Mouse (Mus musculus) neural tube, embryonic 15.5 days (tissue): ENCODE data around the gene 4930539E08Rik. TPM values are rescaled to one million over a fixed set of nuclear protein-coding genes. Genes with fewer than 3 reads are reported as not detected.

Experiments
- ATAC-seq: fragments of 200-750 bp; cut with Nextera tagmentation; 2 replicates; pipeline ENCODE4 v1.8.0; 2017; ENCODE audit warnings: mild to moderate bottlenecking, moderate TSS enrichment, moderate library complexity; ENCODE audit not compliant: low FRiP score
- H3K27ac ChIP-seq: fragments of 300-500 bp; sonication (generic); replicated peaks from 2 replicates; pipeline ENCODE4 v1.5.1; 2015; ENCODE audit warnings: mild to moderate bottlenecking, inconsistent platforms
- H3K27me3 ChIP-seq: fragments of 300-500 bp; sonication (generic); replicated peaks from 2 replicates; pipeline ENCODE4 v1.6.1; 2015; ENCODE audit warnings: inconsistent platforms
- H3K36me3 ChIP-seq: fragments of 300-500 bp; sonication (generic); 2 replicates; pipeline ENCODE4 v1.6.1; 2015; ENCODE audit warnings: inconsistent platforms
- H3K4me1 ChIP-seq: fragments of 300-500 bp; sonication (generic); 2 replicates; pipeline ENCODE4 v1.6.1; 2015; ENCODE audit warnings: inconsistent platforms
- H3K4me2 ChIP-seq: fragments of 300-500 bp; sonication (generic); 2 replicates; pipeline ENCODE4 v1.6.1; 2015; ENCODE audit warnings: inconsistent platforms, mild to moderate bottlenecking, moderate library complexity
- H3K4me3 ChIP-seq: fragments of 300-500 bp; sonication (generic); replicated peaks from 2 replicates; pipeline ENCODE4 v1.5.1; 2015; ENCODE audit warnings: mild to moderate bottlenecking, inconsistent platforms
- H3K9ac ChIP-seq: fragments of 300-500 bp; sonication (generic); replicated peaks from 2 replicates; pipeline ENCODE4 v1.6.1; 2015; ENCODE audit warnings: mild to moderate bottlenecking, inconsistent platforms
- H3K9me3 ChIP-seq: fragments of 300-500 bp; sonication (generic); replicated peaks from 2 replicates; pipeline ENCODE4 v1.6.1; 2016; ENCODE audit warnings: inconsistent platforms
- WGBS: fragments of 180-500 bp; shearing (Covaris S2); methylation state at CpG from one replicate; pipeline ENCODE4 v1.1.7; 2015; ENCODE audit warnings: mixed read lengths; 5-methylcytosine and 5-hydroxymethylcytosine counted together
- polyA plus RNA-seq: library from polyadenylated mRNA; unstranded; fragments of >200 nt; fragmentation: Nextera tagmentation; extraction: Ambion mirVana; gene quantifications from 2 replicates; pipeline ENCODE4 v1.2.1, GENCODE M21; 2015

Gene 4930539E08Rik
- polyA plus RNA-seq, 1 experiment from 2014 or later: 1.1 TPM

GRCm38 (mm10) chr17:28926866-28927635, 11.9 kb upstream of the 4930539E08Rik start:
- ATAC-seq: no peak
- Histone ChIP-seq H3K27me3 (no peaks in the 10 kb centered on the region), H3K9ac (no peak overlapping the region), H3K9me3 (no peaks in the 10 kb centered on the region), H3K27ac (no peak overlapping the region), H3K4me3 (no peak overlapping the region), H3K4me2 (no peak overlapping the region), H3K36me3 (no peaks in the 10 kb centered on the region), H3K4me1 (peaks cover 10% of the 10 kb centered on the region)
- WGBS: 50% methylated on average over 15 of the region's 15 CpGs

GRCm38 (mm10) chr17:28926380-28926779, 11.3 kb upstream of the 4930539E08Rik start:
- WGBS: 18% methylated on average over 13 of the region's 13 CpGs

GRCm38 (mm10) chr17:28924957-28925595, 10.0 kb upstream of the 4930539E08Rik start:
- no peak overlapping the region for H3K4me3 ChIP-seq
- no peak for ATAC-seq
- H3K9ac ChIP-seq: no peak overlapping the region
- no peaks in the 10 kb centered on the region for H3K27me3 ChIP-seq
- no peaks in the 10 kb centered on the region for H3K36me3 ChIP-seq
- 84% methylated on average over 8 of the region's 8 CpGs for WGBS
- H3K4me2 ChIP-seq: no peak overlapping the region
- no peak overlapping the region for H3K27ac ChIP-seq
- peaks cover 1% of the 10 kb centered on the region for H3K4me1 ChIP-seq
- H3K9me3 ChIP-seq: no peaks in the 10 kb centered on the region

More at GRCm38 (mm10) chr17:28926380-28926779, 11.3 kb upstream of the 4930539E08Rik start:
- H3K27ac ChIP-seq: no peak overlapping the region
- H3K4me3 ChIP-seq: no peak overlapping the region
- H3K9ac ChIP-seq: no peak overlapping the region
- no peaks in the 10 kb centered on the region for H3K27me3 ChIP-seq
- H3K36me3 ChIP-seq: no peaks in the 10 kb centered on the region
- H3K4me2 ChIP-seq: no peak overlapping the region
- ATAC-seq: no peak
- H3K9me3 ChIP-seq: no peaks in the 10 kb centered on the region
- peaks cover 10% of the 10 kb centered on the region for H3K4me1 ChIP-seq

- Histone ChIP-seq H3K36me3 (no peaks in the 10 kb centered on the region), H3K4me1 (no peaks in the 10 kb centered on the region; the same call in 1 of the 2 replicates), H3K9me3 (no peaks in the 10 kb centered on the region), H3K27me3 (no peaks in the 10 kb centered on the region), H3K27ac (no peak overlapping the region), H3K9ac (no peak overlapping the region), H3K4me3 (no peak overlapping the region), H3K4me2 (no peak overlapping the region)
- no peak for ATAC-seq
- WGBS: 65% methylated on average over 6 of the region's 6 CpGs
These were observed 7.0 kb upstream of the 4930539E08Rik start for GRCm38 (mm10) chr17:28922096-28922495.

GRCm38 (mm10) chr17:28921086-28921485, 6.0 kb upstream of the 4930539E08Rik start:
- no peak for ATAC-seq
- Histone ChIP-seq H3K9me3 (no peaks in the 10 kb centered on the region), H3K27ac (no peak overlapping the region), H3K4me1 (no peaks in the 10 kb centered on the region), H3K9ac (no peak overlapping the region), H3K36me3 (no peaks in the 10 kb centered on the region), H3K4me3 (no peak overlapping the region), H3K27me3 (no peaks in the 10 kb centered on the region), H3K4me2 (no peak overlapping the region)
- 81% methylated on average over 8 of the region's 8 CpGs for WGBS

GRCm38 (mm10) chr17:28916520-28916919, 1.4 kb upstream of the 4930539E08Rik start:
- ATAC-seq: no peak
- H3K27me3 ChIP-seq: no peaks in the 10 kb centered on the region
- 96% methylated on average over 1 of the region's 1 CpGs for WGBS
- no peak overlapping the region for H3K27ac ChIP-seq
- H3K4me1 ChIP-seq: no peaks in the 10 kb centered on the region
- H3K4me2 ChIP-seq: no peak overlapping the region
- H3K9me3 ChIP-seq: no peaks in the 10 kb centered on the region
- H3K36me3 ChIP-seq: no peaks in the 10 kb centered on the region
- H3K9ac ChIP-seq: no peak overlapping the region
- no peak overlapping the region for H3K4me3 ChIP-seq

- Histone ChIP-seq H3K27ac (no peak overlapping the region), H3K4me3 (no peak overlapping the region), H3K9ac (no peak overlapping the region), H3K9me3 (no peaks in the 10 kb centered on the region), H3K36me3 (no peaks in the 10 kb centered on the region), H3K4me1 (peaks cover 8% of the 10 kb centered on the region), H3K4me2 (no peak overlapping the region), H3K27me3 (peaks cover 11% of the 10 kb centered on the region; the same call in 1 of the 2 replicates)
- ATAC-seq: no peak
- 81% methylated on average over 6 of the region's 6 CpGs for WGBS
These were observed 1.2 kb downstream of the 4930539E08Rik start for GRCm38 (mm10) chr17:28913940-28914339.

- Histone ChIP-seq H3K9me3 (no peaks in the 10 kb centered on the region), H3K9ac (no peak overlapping the region), H3K4me3 (no peak overlapping the region), H3K36me3 (no peaks in the 10 kb centered on the region), H3K27ac (no peak overlapping the region), H3K27me3 (peaks cover 16% of the 10 kb centered on the region; the same call in 1 of the 2 replicates), H3K4me1 (peaks cover 8% of the 10 kb centered on the region), H3K4me2 (no peak overlapping the region)
- 81% methylated on average over 5 of the region's 5 CpGs for WGBS
- ATAC-seq: no peak
These were observed 1.9 kb downstream of the 4930539E08Rik start for GRCm38 (mm10) chr17:28913200-28913599.

GRCm38 (mm10) chr17:28910139-28910538, 5.0 kb downstream of the 4930539E08Rik start:
- no peaks in the 10 kb centered on the region for H3K36me3 ChIP-seq
- no peak overlapping the region for H3K9ac ChIP-seq
- H3K4me2 ChIP-seq: no peak overlapping the region
- peaks cover 12% of the 10 kb centered on the region for H3K4me1 ChIP-seq
- ATAC-seq: no peak
- no peaks in the 10 kb centered on the region for H3K9me3 ChIP-seq
- no peak overlapping the region for H3K4me3 ChIP-seq
- no peak overlapping the region for H3K27ac ChIP-seq
- 34% methylated on average over 7 of the region's 7 CpGs for WGBS
- H3K27me3 ChIP-seq: peaks cover 16% of the 10 kb centered on the region; the same call in 1 of the 2 replicates

- Histone ChIP-seq H3K27ac (no peak overlapping the region), H3K4me1 (peaks cover 19% of the 10 kb centered on the region), H3K4me2 (peak overlapping the region; percentile 51), H3K9ac (no peak overlapping the region; the same call in 1 of the 2 replicates), H3K4me3 (0 out of 2 replicates have a peak overlapping the region, but pooled peaks have one; percentile 8), H3K36me3 (no peaks in the 10 kb centered on the region), H3K27me3 (peaks cover 16% of the 10 kb centered on the region; the same call in 1 of the 2 replicates), H3K9me3 (no peaks in the 10 kb centered on the region)
- ATAC-seq: no peak
- 10% methylated on average over 29 of the region's 29 CpGs for WGBS
These were observed 5.7 kb downstream of the 4930539E08Rik start for GRCm38 (mm10) chr17:28909252-28909941.

GRCm38 (mm10) chr17:28907959-28908358, 7.2 kb downstream of the 4930539E08Rik start:
- no peak overlapping the region for H3K9ac ChIP-seq
- no peak overlapping the region for H3K4me3 ChIP-seq
- no peaks in the 10 kb centered on the region for H3K9me3 ChIP-seq
- ATAC-seq: no peak
- peaks cover 23% of the 10 kb centered on the region for H3K4me1 ChIP-seq
- no peak overlapping the region for H3K4me2 ChIP-seq
- H3K27me3 ChIP-seq: peaks cover 16% of the 10 kb centered on the region; the same call in 1 of the 2 replicates
- H3K36me3 ChIP-seq: no peaks in the 10 kb centered on the region
- H3K27ac ChIP-seq: no peak overlapping the region
- WGBS: 68% methylated on average over 7 of the region's 7 CpGs
